In the genomic region with DNA sequence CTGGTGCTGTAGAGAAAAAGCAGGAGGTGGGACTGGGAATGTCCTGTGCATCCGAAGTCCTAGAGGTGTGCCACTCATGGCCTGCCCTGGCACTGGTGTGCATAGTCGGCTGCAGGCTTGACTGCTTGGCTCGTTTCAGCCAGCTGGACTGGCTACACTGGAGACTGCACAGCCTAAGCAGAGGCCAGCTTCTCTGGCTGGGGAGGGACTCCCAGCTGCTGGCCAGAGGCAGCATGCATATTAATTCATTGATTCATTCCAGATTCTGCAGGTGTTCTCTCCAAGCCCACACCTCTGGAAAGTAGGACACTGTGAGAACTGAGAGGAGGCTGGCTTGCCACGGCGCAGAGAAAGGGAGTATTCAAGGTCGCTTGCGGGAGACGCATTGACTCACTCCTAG, we compare ENCODE assay signal across 9 mouse cellular contexts.
DNase-seq lines count a peak whose midpoint lies in the region; ATAC-seq and TF ChIP-seq lines count a peak whose summit lies in the region.
"Had no signal": no experiment of that assay in that cellular context is flagged by ENCODE, and none has a peak within 500 bp of the region (broad histone marks: within the 10 kb centered on the region; RNA-seq: fewer than 3 reads in every experiment).

No protein-coding gene starts in this region.

- no peak overlapping the region for H3K4me2 ChIP-seq in limb, embryonic 14.5 days (replicated peaks; ENCODE audit: low read depth, low read length, severe bottlenecking)

- H3K9me3 ChIP-seq in limb, embryonic 14.5 days (ENCODE audit: control insufficient read depth, low read length): no peaks in the 10 kb centered on the region

- H3K9ac ChIP-seq in limb, embryonic 14.5 days (ENCODE audit: low read depth, low read length, severe bottlenecking): no peak overlapping the region

- no peaks in the 10 kb centered on the region for H3K36me3 ChIP-seq in limb, embryonic 14.5 days (ENCODE audit: control insufficient read depth, insufficient read depth, low read length)

- DNase-seq in adrenal gland, adult 2 months: peak; percentile 56
- no peak for DNase-seq in adrenal gland, adult 18-20 months (ENCODE audit: low spot score in 2 of 2)
- DNase-seq in kidney, adult 9 months: peak; percentile 15
- DNase-seq in kidney, adult 11 months: no peak
- DNase-seq in cerebellum, postnatal 25 days: peak; percentile 55 to 60
- DNase-seq in limb, embryonic 14.5 days (ENCODE audit: low spot score): peak; percentile 8
- DNase-seq in testis, postnatal 14 days (ENCODE audit: low spot score): no peak
- DNase-seq in gastrocnemius, adult 8-10 months (ENCODE audit: low spot score in 2 of 2): no peak
- DNase-seq: lung, postnatal 14 days had no signal

- H3K4me1 ChIP-seq in limb, embryonic 14.5 days (ENCODE audit: control insufficient read depth, insufficient read depth, low read length): peaks cover 4% of the 10 kb centered on the region; the same call in 1 of the 2 replicates

- H3K27ac ChIP-seq in limb, embryonic 14.5 days (replicated peaks; ENCODE audit: low read depth, low read length): no peak overlapping the region

- ATAC-seq in limb, embryonic 14.5 days (ENCODE audit: low FRiP score, low read depth): no peak

- 52% methylated on average over 8 of the region's 8 CpGs for WGBS in limb, embryonic 14.5 days

- H3K4me3 ChIP-seq in limb, embryonic 14.5 days (replicated peaks; ENCODE audit: low read length): no peak overlapping the region

- TF ChIP-seq POLR2A in limb, embryonic 14.5 days (IDR thresholded peaks at IDR 0.05; ENCODE audit: borderline replicate concordance, extremely low read depth, insufficient read depth, insufficient read length): no peak

- no peaks in the 10 kb centered on the region for H3K27me3 ChIP-seq in limb, embryonic 14.5 days (ENCODE audit: control insufficient read depth, insufficient read depth, low read length)

Comparison
In these comparisons a context has a peak if more than half of its experiments do, and no peak if none do; other contexts are left out.
1. DNase-seq: peak in adrenal gland, adult 2 months (single experiment), kidney, adult 9 months (single experiment), cerebellum, postnatal 25 days (2 of 2) and limb, embryonic 14.5 days (single experiment); none in adrenal gland, adult 18-20 months (0 of 2), kidney, adult 11 months (single experiment), testis, postnatal 14 days (single experiment) and gastrocnemius, adult 8-10 months (0 of 2).